Mouse (Mus musculus) hindbrain, postnatal 0 days (tissue): ENCODE measurements around the gene Hgfac. TPM values are rescaled to one million over a fixed set of nuclear protein-coding genes. Genes with fewer than 3 reads are reported as not detected.

Experiments used
- ATAC-seq: fragments of 200-750 bp; cut with Nextera tagmentation; 2 replicates; pipeline ENCODE4 v1.8.0; 2017; ENCODE audit warnings: mild to moderate bottlenecking, moderate TSS enrichment, moderate library complexity
- DNase-seq: peaks from one replicate; pipeline ENCODE4 v3.0.0-alpha.2; 2015; ENCODE audit warnings: low spot score
- H3K27ac ChIP-seq: fragments of 300-500 bp; sonication (generic); 2 replicates; pipeline ENCODE4 v1.5.1; 2014; ENCODE audit warnings: mild to moderate bottlenecking
- H3K27me3 ChIP-seq: fragments of 300-500 bp; sonication (generic); 2 replicates; pipeline ENCODE4 v1.6.1; 2014; ENCODE audit warnings: low read length, mixed read lengths; ENCODE audit not compliant: insufficient read depth
- H3K36me3 ChIP-seq: fragments of 300-500 bp; sonication (generic); 2 replicates; pipeline ENCODE4 v1.6.1; 2014; ENCODE audit warnings: low read length, mixed read lengths; ENCODE audit not compliant: insufficient read depth
- H3K4me1 ChIP-seq: fragments of 300-500 bp; sonication (generic); 2 replicates; pipeline ENCODE4 v1.6.1; 2014; ENCODE audit warnings: antibody characterized with exemption, low read length, mixed read lengths; ENCODE audit not compliant: insufficient read depth
- H3K4me2 ChIP-seq: fragments of 300-500 bp; sonication (generic); 2 replicates; pipeline ENCODE4 v1.6.1; 2014; ENCODE audit warnings: low read depth, mild to moderate bottlenecking, low read length, moderate library complexity, mixed read lengths
- H3K4me3 ChIP-seq: fragments of 300-500 bp; sonication (generic); 2 replicates; pipeline ENCODE4 v1.5.1; 2014; ENCODE audit warnings: low read length
- H3K9ac ChIP-seq: fragments of 300-500 bp; sonication (generic); replicated peaks from 2 replicates; pipeline ENCODE4 v1.6.1; 2014; ENCODE audit warnings: mild to moderate bottlenecking, low read length, moderate library complexity, mixed read lengths
- H3K9me3 ChIP-seq: fragments of 300-500 bp; sonication (generic); 2 replicates; pipeline ENCODE4 v1.6.1; 2016; ENCODE audit warnings: low read length, mixed read lengths
- CTCF ChIP-seq: IDR thresholded peaks from 2 replicates; pipeline ENCODE4 v1.5.1; 2016; ENCODE audit warnings: antibody characterized with exemption, control low read depth, low read depth
- WGBS: fragments of 180-500 bp; shearing (Covaris S2); extraction: QIAGEN DNeasy Blood & Tissue Kit; methylation state at CpG from one replicate; pipeline ENCODE4 v1.1.7; 2014; 5-methylcytosine and 5-hydroxymethylcytosine counted together
- polyA plus RNA-seq: library from polyadenylated mRNA; unstranded; fragments of >200 nt; fragmentation: Nextera tagmentation; extraction: Ambion mirVana; gene quantifications from 2 replicates; pipeline ENCODE4 v1.2.1, GENCODE M21; 2015
- total RNA-seq: library from RNA; depleted of rRNA; stranded (reverse); fragments of >200 nt; gene quantifications from 2 replicates; pipeline ENCODE4 v1.2.3, GENCODE M21; 2014

Gene Hgfac
- total and polyA plus RNA-seq, 2 experiments from 2014 or later = 0.78 TPM; not detected in 1

GRCm38 (mm10) chr5:35033619-35034018, 7.7 kb upstream of the Hgfac start:
- Histone ChIP-seq H3K9me3 (no peaks in the 10 kb centered on the region), H3K4me2 (no peak overlapping the region), H3K36me3 (peaks cover 22% of the 10 kb centered on the region), H3K27me3 (no peaks in the 10 kb centered on the region), H3K4me1 (no peaks in the 10 kb centered on the region), H3K4me3 (no peak overlapping the region), H3K27ac (peak overlapping the region; percentile 32; the same call in 1 of the 2 replicates), H3K9ac (no peak overlapping the region)
- 54% methylated on average over 1 of the region's 1 CpGs for WGBS
- no peak for TF ChIP-seq CTCF
- ATAC-seq = no peak
- DNase-seq = no peak

GRCm38 (mm10) chr5:35035141-35035540, 6.2 kb upstream of the Hgfac start:
- Histone ChIP-seq H3K27me3 (no peaks in the 10 kb centered on the region), H3K4me1 (no peaks in the 10 kb centered on the region), H3K27ac (no peak overlapping the region), H3K9me3 (no peaks in the 10 kb centered on the region), H3K9ac (no peak overlapping the region), H3K36me3 (peaks cover 18% of the 10 kb centered on the region; the same call in 1 of the 2 replicates), H3K4me2 (no peak overlapping the region), H3K4me3 (no peak overlapping the region)
- no peak for DNase-seq
- WGBS = 91% methylated on average over 5 of the region's 5 CpGs
- ATAC-seq = no peak
- no peak for TF ChIP-seq CTCF

GRCm38 (mm10) chr5:35035795-35036194, 5.5 kb upstream of the Hgfac start:
- ATAC-seq (no peak), DNase-seq (no peak)
- H3K27me3 ChIP-seq = no peaks in the 10 kb centered on the region
- no peaks in the 10 kb centered on the region for H3K9me3 ChIP-seq
- no peak overlapping the region for H3K4me3 ChIP-seq
- TF ChIP-seq CTCF = no peak
- H3K36me3 ChIP-seq = peaks cover 18% of the 10 kb centered on the region; the same call in 1 of the 2 replicates
- no peak overlapping the region for H3K27ac ChIP-seq
- 77% methylated on average over 4 of the region's 4 CpGs for WGBS
- no peak overlapping the region for H3K9ac ChIP-seq
- H3K4me2 ChIP-seq = no peak overlapping the region
- H3K4me1 ChIP-seq = no peaks in the 10 kb centered on the region

GRCm38 (mm10) chr5:35037438-35037837, 3.9 kb upstream of the Hgfac start:
- peaks cover 8% of the 10 kb centered on the region; the same call in 1 of the 2 replicates for H3K36me3 ChIP-seq
- ATAC-seq = no peak
- H3K4me1 ChIP-seq = no peaks in the 10 kb centered on the region
- no peak overlapping the region for H3K4me3 ChIP-seq
- no peaks in the 10 kb centered on the region for H3K9me3 ChIP-seq
- H3K4me2 ChIP-seq = no peak overlapping the region
- no peaks in the 10 kb centered on the region for H3K27me3 ChIP-seq
- DNase-seq = no peak
- TF ChIP-seq CTCF = no peak
- no peak overlapping the region for H3K9ac ChIP-seq
- no peak overlapping the region for H3K27ac ChIP-seq

DNA sequence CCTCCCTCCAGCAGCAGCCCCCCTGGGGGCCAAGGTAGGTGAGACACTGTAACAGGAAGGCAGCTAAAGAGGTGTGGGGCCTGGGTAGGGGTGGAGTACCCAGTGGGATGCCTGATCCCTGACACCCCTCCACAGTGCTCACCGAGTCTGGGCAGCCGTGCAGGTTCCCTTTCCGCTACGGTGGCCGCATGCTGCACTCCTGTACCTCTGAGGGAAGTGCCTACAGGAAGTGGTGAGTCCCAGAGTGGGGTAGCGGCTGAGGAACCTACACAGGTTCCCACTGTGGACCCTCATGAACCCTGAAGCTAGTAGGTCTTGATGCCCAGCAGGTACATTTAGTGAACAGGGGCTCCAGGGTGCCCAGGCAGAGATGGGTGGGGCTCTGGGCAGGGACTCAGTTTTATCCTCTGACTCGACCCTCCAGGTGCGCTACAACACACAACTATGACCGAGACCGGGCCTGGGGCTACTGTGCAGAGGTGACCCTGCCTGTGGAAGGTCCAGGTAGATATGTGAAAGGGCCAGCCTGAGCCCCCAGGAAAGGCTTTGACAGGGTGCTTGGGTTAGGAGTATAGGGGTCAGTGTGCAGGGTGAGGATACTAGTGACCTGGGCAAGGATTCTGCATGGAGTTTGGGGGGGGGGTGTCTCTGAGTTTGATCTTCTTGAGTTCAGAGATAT, 1.3 kb downstream of the Hgfac start:
- H3K4me1 ChIP-seq = no peaks in the 10 kb centered on the region
- DNase-seq (no peak), ATAC-seq (no peak; the same call in 1 of the 2 replicates)
- no peak overlapping the region for H3K27ac ChIP-seq
- no peak for TF ChIP-seq CTCF
- no peak overlapping the region for H3K9ac ChIP-seq
- H3K27me3 ChIP-seq = no peaks in the 10 kb centered on the region
- WGBS = 80% methylated on average over 10 of the region's 10 CpGs
- H3K36me3 ChIP-seq = no peaks in the 10 kb centered on the region
- H3K4me2 ChIP-seq = no peak overlapping the region
- H3K9me3 ChIP-seq = no peaks in the 10 kb centered on the region
- no peak overlapping the region for H3K4me3 ChIP-seq

- peak; percentile 94 for DNase-seq
- ATAC-seq = peak; percentile 89
- 21% methylated on average over 1 of the region's 1 CpGs for WGBS
- no peak overlapping the region for H3K4me3 ChIP-seq
- no peaks in the 10 kb centered on the region for H3K9me3 ChIP-seq
- peak; percentile 96 for TF ChIP-seq CTCF
- H3K27me3 ChIP-seq = no peaks in the 10 kb centered on the region
- H3K9ac ChIP-seq = no peak overlapping the region
- H3K27ac ChIP-seq = no peak overlapping the region
- no peaks in the 10 kb centered on the region for H3K36me3 ChIP-seq
- no peaks in the 10 kb centered on the region for H3K4me1 ChIP-seq
- no peak overlapping the region for H3K4me2 ChIP-seq
Observed at GRCm38 (mm10) chr5:35043110-35043451, 1.8 kb downstream of the Hgfac start.

DNA sequence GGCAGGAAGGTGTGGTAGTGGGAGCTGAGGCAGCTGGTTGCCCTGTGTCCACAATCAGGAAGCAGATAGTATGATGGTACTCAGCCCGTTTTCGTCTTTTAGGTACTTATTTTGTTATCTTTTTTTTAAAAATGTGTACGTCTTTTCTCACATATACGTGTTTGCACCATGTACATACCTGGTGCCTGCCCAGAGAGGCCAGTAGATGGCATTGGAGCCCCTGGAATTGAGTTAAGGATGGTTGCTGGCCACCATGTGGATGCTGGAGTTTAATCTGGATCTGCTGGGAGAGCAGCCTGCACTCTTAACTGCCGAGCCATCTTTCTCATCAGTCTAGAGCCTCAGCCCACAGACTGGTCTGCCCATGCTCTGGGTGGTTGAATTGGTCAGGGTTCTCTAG, 9.2 kb downstream of the Hgfac start:
- peak; percentile 52 for TF ChIP-seq CTCF
- no peaks in the 10 kb centered on the region for H3K9me3 ChIP-seq
- WGBS = 79% methylated on average over 5 of the region's 5 CpGs
- peaks cover 5% of the 10 kb centered on the region; the same call in 1 of the 2 replicates for H3K4me1 ChIP-seq
- no peak for DNase-seq
- H3K4me3 ChIP-seq = no peak overlapping the region
- H3K9ac ChIP-seq = no peak overlapping the region
- H3K4me2 ChIP-seq = no peak overlapping the region
- no peak for ATAC-seq
- no peak overlapping the region for H3K27ac ChIP-seq
- H3K27me3 ChIP-seq = no peaks in the 10 kb centered on the region
- H3K36me3 ChIP-seq = no peaks in the 10 kb centered on the region
